ENCODE assay signal across 8 mouse cellular contexts in genomic region chr14:105177238-105177693, GRCm38 (mm10). TPM values are rescaled to one million over a fixed set of nuclear protein-coding genes. Genes with fewer than 3 reads are reported as not detected.
DNase-seq lines count a peak whose midpoint lies in the region; ATAC-seq lines count a peak whose summit lies in the region.

TSS of gene Rbm26 (minus strand) at chr14:105177327.

- no peaks in the 10 kb centered on the region for H3K36me3 ChIP-seq in intestine, embryonic 14.5 days (ENCODE audit: control insufficient read depth, insufficient read depth, low read length)

- intact Hi-C loops in left cerebral cortex, postnatal 14 days (cut with DNase I), result no loop called here

- no peaks in the 10 kb centered on the region for H3K27me3 ChIP-seq in intestine, embryonic 14.5 days (replicated peaks; ENCODE audit: control insufficient read depth, insufficient read depth, low read length)

- H3K9me3 ChIP-seq in intestine, embryonic 14.5 days (ENCODE audit: control insufficient read depth, low read length), result no peaks in the 10 kb centered on the region

- peak; percentile 96 to 97 for DNase-seq in adrenal gland, adult 18-20 months (ENCODE audit: low spot score in 2 of 2)
- peak; percentile 97 for DNase-seq in embryo, embryonic 11 days
- DNase-seq in gastrocnemius, postnatal 25 days, result peak; percentile 94
- DNase-seq in intestine, embryonic 14.5 days (ENCODE audit: low spot score), result peak; percentile 97
- peak; percentile 95 to 97 for DNase-seq in left cerebral cortex, postnatal 14 days (ENCODE audit: low spot score in 2 of 2)
- DNase-seq in mesoderm, embryonic 11.5 days (ENCODE audit: low read depth, low spot score), result peak; percentile 98
- DNase-seq in right cerebral cortex, postnatal 36 days (ENCODE audit: low spot score in 2 of 2), result peak; percentile 89 to 92
- peak; percentile 97 for DNase-seq in yolk sac, embryonic 10.5 days (ENCODE audit: low spot score)

- H3K9ac ChIP-seq in intestine, embryonic 14.5 days (ENCODE audit: low read length), result peak within 1 kb of the TSS; percentile 99

- peak within 1 kb of the TSS; percentile 96 for H3K27ac ChIP-seq in intestine, embryonic 14.5 days (ENCODE audit: low read depth)

- under 1% methylated on average over 28 of the region's 28 CpGs for WGBS in intestine, embryonic 14.5 days

- peak within 1 kb of the TSS; percentile 89 for H3K4me2 ChIP-seq in intestine, embryonic 14.5 days (ENCODE audit: low read length)

- peak within 1 kb of the TSS; percentile 98 for H3K4me3 ChIP-seq in intestine, embryonic 14.5 days (ENCODE audit: low read depth, low read length)

- ATAC-seq in intestine, embryonic 14.5 days (replicated peaks; ENCODE audit: low FRiP score, low TSS enrichment, low read depth), result peak; percentile 96

- H3K4me1 ChIP-seq in intestine, embryonic 14.5 days (replicated peaks; ENCODE audit: control insufficient read depth, insufficient read depth, low read length), result peaks cover 20% of the 10 kb centered on the region

RNA-seq across cellular contexts. Expression of gene Rbm26, which starts in this region (rescaled TPM):
- 10 to 100 TPM; 38.2 to 42.9 TPM for total RNA-seq in adrenal gland, adult 18-20 months (2021)
- total RNA-seq in gastrocnemius, postnatal 25 days (2021), result 10 to 100 TPM; 16.6 to 17.0 TPM
- polyA plus RNA-seq in intestine, embryonic 14.5 days (2014; fragmentation: Nextera tagmentation; extraction: Ambion mirVana), result 43.2 and 45.3 TPM in 2 replicates
- 10 to 100 TPM; 62.2 to 67.9 TPM for total RNA-seq in left cerebral cortex, postnatal 14 days (2021)

Comparison
In these comparisons a context has a peak if more than half of its experiments do, and no peak if none do; other contexts are left out.
1. Peak in every context shown above with its lines: DNase-seq, ATAC-seq, H3K4me3 ChIP-seq and H3K27ac ChIP-seq.